Mouse (Mus musculus) embryonic facial prominence, embryonic 11.5 days (tissue): Measurements from ENCODE around the gene Mylk. TPM values are rescaled to one million over a fixed set of nuclear protein-coding genes. Genes with fewer than 3 reads are reported as not detected.
A peak's percentile ranks its signal among the peaks of the same experiment; 100 is the strongest.
"Not testable (repeated sequence)": the region's sequence is repeated elsewhere in the genome, so short reads cannot be mapped to it uniquely, and the experiment has no call there.

Experiments
- ATAC-seq: fragments of 200-750 bp; cut with Nextera tagmentation; replicated peaks from 2 replicates; pipeline ENCODE4 v1.8.0; 2017; ENCODE audit warnings: low read depth; ENCODE audit not compliant: insufficient number of reproducible peaks, low FRiP score, low TSS enrichment
- DNase-seq: peaks from one replicate; pipeline ENCODE4 v3.0.0-alpha.2; 2015; ENCODE audit warnings: low spot score
- H3K27ac ChIP-seq: fragments of 300-500 bp; sonication (generic); replicated peaks from 2 replicates; pipeline ENCODE4 v1.5.1; 2014; ENCODE audit warnings: mild to moderate bottlenecking, low read depth, low read length, control low read depth
- H3K27me3 ChIP-seq: fragments of 300-500 bp; sonication (generic); 2 replicates; pipeline ENCODE4 v1.6.1; 2014; ENCODE audit warnings: mild to moderate bottlenecking, low read length, moderate library complexity, mixed read lengths; ENCODE audit not compliant: control insufficient read depth, insufficient read depth
- H3K36me3 ChIP-seq: fragments of 300-500 bp; sonication (generic); replicated peaks from 2 replicates; pipeline ENCODE4 v1.6.1; 2014; ENCODE audit warnings: low read depth, mild to moderate bottlenecking, low read length, moderate library complexity, mixed read lengths; ENCODE audit not compliant: control insufficient read depth, insufficient read depth
- H3K4me1 ChIP-seq: fragments of 300-500 bp; sonication (generic); 2 replicates; pipeline ENCODE4 v1.6.1; 2014; ENCODE audit warnings: low read length, mixed read lengths; ENCODE audit not compliant: control insufficient read depth, insufficient read depth
- H3K4me2 ChIP-seq: fragments of 300-500 bp; sonication (generic); 2 replicates; pipeline ENCODE4 v1.6.1; 2014; ENCODE audit warnings: low read depth, mild to moderate bottlenecking, control low read depth, low read length, moderate library complexity
- H3K4me3 ChIP-seq: fragments of 300-500 bp; sonication (generic); 2 replicates; pipeline ENCODE4 v1.5.1; 2014; ENCODE audit warnings: low read depth, low read length, control low read depth
- H3K9ac ChIP-seq: fragments of 300-500 bp; sonication (generic); replicated peaks from 2 replicates; pipeline ENCODE4 v1.6.1; 2014; ENCODE audit warnings: mild to moderate bottlenecking, control low read depth, low read length
- H3K9me3 ChIP-seq: fragments of 300-500 bp; sonication (generic); replicated peaks from 2 replicates; pipeline ENCODE4 v1.6.1; 2016; ENCODE audit warnings: mild to moderate bottlenecking, low read length, inconsistent platforms, mixed read lengths; ENCODE audit not compliant: control insufficient read depth
- WGBS: fragments of 180-500 bp; shearing (Covaris S2); extraction: QIAGEN DNeasy Blood & Tissue Kit; methylation state at CpG from one replicate; pipeline ENCODE4 v1.1.7; 2014; 5-methylcytosine and 5-hydroxymethylcytosine counted together
- polyA plus RNA-seq: library from polyadenylated mRNA; unstranded; fragments of >200 nt; fragmentation: Nextera tagmentation; extraction: Ambion mirVana; gene quantifications from 2 replicates; pipeline ENCODE4 v1.2.1, GENCODE M21; 2014

Mylk gene
- polyA plus RNA-seq, result 5.8 and 7.0 TPM in 2 replicates

DNA sequence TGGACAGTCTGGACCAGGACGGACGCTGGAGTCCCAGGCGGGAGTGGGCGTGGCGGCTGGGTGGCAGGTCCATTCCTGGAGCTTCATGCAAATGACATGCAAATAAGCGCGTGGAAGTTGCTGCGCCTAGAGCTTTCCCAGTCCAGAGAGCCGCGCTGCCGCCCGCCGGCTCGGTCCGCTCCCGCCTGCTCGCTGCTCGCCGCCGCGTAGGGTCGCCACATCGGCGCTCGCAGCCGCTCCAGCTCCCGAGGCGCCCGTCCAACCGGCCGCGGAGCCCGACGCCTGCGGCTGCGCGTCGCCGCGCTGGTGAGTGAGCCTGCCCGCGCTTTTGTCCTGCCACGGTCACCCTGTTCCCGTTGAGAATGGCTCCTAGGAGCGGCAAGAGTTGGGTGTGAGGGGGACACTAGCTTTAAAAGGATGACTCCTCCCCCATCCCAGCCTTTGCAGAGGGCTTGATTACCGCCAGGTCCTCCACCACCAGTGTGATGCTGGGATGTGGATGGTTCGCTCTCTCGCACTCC, at the start of gene Mylk:
Gene Mylk (plus strand): TSS at position 146 of the 521 bp plus-strand sequence.
- no peaks in the 10 kb centered on the region for H3K4me1 ChIP-seq
- no peaks in the 10 kb centered on the region for H3K36me3 ChIP-seq
- no peaks in the 10 kb centered on the region for H3K27me3 ChIP-seq
- ATAC-seq (peak; percentile 89), DNase-seq (peak; percentile 92)
- H3K9ac ChIP-seq, result peak within 1 kb of the TSS; percentile 46
- WGBS, result under 1% methylated on average over 48 of the region's 48 CpGs
- H3K4me3 ChIP-seq, result peak within 1 kb of the TSS; percentile 32
- no peak within 1 kb of the TSS for H3K27ac ChIP-seq
- H3K9me3 ChIP-seq, result no peaks in the 10 kb centered on the region
- peak within 1 kb of the TSS; percentile 60 for H3K4me2 ChIP-seq

DNA sequence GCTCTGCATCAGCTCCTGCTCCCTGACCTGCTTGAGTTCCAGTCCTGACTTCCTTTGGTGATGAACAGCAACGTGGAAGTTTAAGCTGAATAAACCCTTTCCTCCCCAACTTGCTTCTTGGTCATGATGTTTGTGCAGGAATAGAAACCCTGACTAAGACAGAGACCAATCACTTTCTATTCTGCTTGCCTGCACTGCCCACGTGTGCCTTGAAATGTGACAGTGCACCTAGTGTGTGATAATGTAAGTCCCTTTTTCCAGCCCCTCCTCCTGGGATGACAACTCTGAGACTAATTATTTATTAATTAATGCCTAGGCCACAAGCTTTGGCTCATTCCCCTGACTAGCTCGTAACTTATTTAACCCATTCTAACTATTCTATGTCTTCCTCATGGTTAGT, 46.3 kb upstream of the Mylk start:
- not testable (repeated sequence) for H3K4me3 ChIP-seq, H3K4me2 ChIP-seq, H3K27me3 ChIP-seq, H3K9me3 ChIP-seq, H3K27ac ChIP-seq, H3K9ac ChIP-seq, DNase-seq, H3K4me1 ChIP-seq, H3K36me3 ChIP-seq, ATAC-seq
- WGBS, result 69% methylated on average over 3 of the region's 3 CpGs

DNA sequence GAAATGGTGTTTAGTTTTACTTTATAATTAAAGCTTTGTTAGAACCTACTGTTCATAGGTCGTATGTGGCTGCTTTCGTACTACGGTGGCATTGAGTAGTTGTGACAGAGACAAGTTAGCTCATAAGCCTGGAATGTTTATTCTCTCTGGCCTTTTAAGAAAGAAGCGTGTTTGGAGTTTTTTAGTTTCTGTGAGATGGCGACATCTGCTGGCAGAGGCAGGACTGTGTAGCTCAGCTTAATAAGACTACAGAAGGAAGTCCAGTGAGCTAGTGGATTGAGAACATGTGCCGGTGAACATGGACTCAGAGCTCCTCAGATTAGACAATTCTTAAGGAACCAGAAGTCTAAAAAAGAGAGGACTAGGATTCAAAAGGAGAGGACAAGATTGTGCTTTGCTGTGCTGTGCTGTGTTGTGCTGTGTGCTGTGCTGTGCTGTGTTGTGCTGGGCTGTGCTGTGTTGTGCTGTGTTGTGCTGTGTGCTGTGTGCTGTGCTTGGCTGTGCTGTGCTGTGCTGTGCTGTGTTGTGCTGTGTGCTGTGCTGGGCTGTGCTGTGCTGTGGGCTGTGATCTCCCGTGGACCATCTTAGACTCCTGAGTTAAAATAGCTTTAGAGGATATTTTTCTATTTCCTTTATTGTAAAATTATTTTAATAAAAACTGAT, 44.7 kb upstream of the Mylk start:
- Histone ChIP-seq H3K36me3 (no peaks in the 10 kb centered on the region), H3K9me3 (no peaks in the 10 kb centered on the region), H3K4me2 (no peak overlapping the region), H3K4me3 (no peak overlapping the region), H3K27me3 (no peaks in the 10 kb centered on the region), H3K4me1 (no peaks in the 10 kb centered on the region), H3K9ac (no peak overlapping the region), H3K27ac (no peak overlapping the region)
- WGBS, result 23% methylated on average over 7 of the region's 7 CpGs
- DNase-seq (peak; percentile 89), ATAC-seq (peak; percentile 52; the same call in 1 of the 2 replicates)

DNA sequence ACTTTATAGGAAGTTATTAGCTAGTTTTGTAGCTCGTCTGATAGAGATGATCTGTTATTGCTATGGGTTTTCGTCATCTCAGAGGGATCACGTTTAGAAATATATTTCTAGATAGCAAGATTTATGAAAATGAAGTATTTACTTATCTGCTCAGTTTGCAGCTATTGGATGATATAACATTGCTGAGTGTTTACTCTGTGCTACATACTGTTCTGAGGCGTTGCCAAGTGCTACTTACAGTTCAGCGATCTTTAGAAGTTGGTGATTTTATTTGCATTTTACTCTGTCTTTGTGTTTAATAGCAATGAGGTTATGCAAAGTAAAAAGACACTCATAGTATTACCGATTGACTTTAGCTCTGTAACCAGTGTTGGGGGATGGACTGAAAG, 44.2 kb upstream of the Mylk start:
- no peaks in the 10 kb centered on the region for H3K9me3 ChIP-seq
- no peak overlapping the region for H3K4me3 ChIP-seq
- no peaks in the 10 kb centered on the region for H3K27me3 ChIP-seq
- H3K36me3 ChIP-seq, result peaks cover 2% of the 10 kb centered on the region; the same call in 1 of the 2 replicates
- H3K4me1 ChIP-seq, result no peaks in the 10 kb centered on the region
- ATAC-seq (no peak), DNase-seq (no peak)
- H3K9ac ChIP-seq, result no peak overlapping the region
- 88% methylated on average over 6 of the region's 6 CpGs for WGBS
- no peak overlapping the region for H3K27ac ChIP-seq
- H3K4me2 ChIP-seq, result no peak overlapping the region

GRCm38 (mm10) chr16:34706019-34706418, 39.0 kb upstream of the Mylk start:
- Histone ChIP-seq H3K9ac (no peak overlapping the region), H3K4me3 (no peak overlapping the region), H3K27me3 (no peaks in the 10 kb centered on the region), H3K4me1 (no peaks in the 10 kb centered on the region), H3K9me3 (no peaks in the 10 kb centered on the region), H3K36me3 (peaks cover 2% of the 10 kb centered on the region), H3K4me2 (no peak overlapping the region), H3K27ac (no peak overlapping the region)
- WGBS, result 88% methylated on average over 2 of the region's 2 CpGs
- ATAC-seq (no peak), DNase-seq (no peak)

- peaks cover 2% of the 10 kb centered on the region for H3K36me3 ChIP-seq
- H3K27me3 ChIP-seq, result no peaks in the 10 kb centered on the region
- no peak overlapping the region for H3K27ac ChIP-seq
- WGBS, result 89% methylated on average over 7 of the region's 7 CpGs
- ATAC-seq (no peak), DNase-seq (no peak)
- no peak overlapping the region for H3K9ac ChIP-seq
- H3K9me3 ChIP-seq, result no peaks in the 10 kb centered on the region
- no peak overlapping the region for H3K4me2 ChIP-seq
- H3K4me3 ChIP-seq, result no peak overlapping the region
- H3K4me1 ChIP-seq, result no peaks in the 10 kb centered on the region
These were observed 38.5 kb upstream of the Mylk start for GRCm38 (mm10) chr16:34706487-34706946.

DNA sequence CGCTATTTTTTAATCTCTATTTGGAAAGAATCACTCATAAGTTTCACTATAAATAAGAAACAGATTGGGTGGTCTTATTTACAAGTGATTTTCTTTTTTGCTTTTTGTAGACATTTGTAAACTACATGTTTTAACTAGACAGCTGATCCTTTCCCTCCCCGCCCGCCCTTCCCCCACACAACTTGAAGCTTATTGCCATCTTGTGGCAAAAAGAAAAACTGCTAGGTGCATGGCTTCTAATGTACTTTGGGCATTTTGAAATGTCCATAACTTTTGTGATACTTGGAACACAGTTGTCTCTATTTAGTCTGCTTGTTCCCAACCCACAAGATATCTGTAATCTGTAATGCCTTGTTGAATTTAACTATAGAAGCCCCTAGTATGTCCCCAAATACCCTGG, 33.5 kb upstream of the Mylk start:
- Histone ChIP-seq H3K9ac (no peak overlapping the region), H3K4me3 (no peak overlapping the region), H3K9me3 (no peaks in the 10 kb centered on the region), H3K27ac (no peak overlapping the region), H3K36me3 (no peaks in the 10 kb centered on the region; the same call in 1 of the 2 replicates), H3K4me1 (no peaks in the 10 kb centered on the region), H3K27me3 (no peaks in the 10 kb centered on the region), H3K4me2 (no peak overlapping the region)
- no peak for ATAC-seq
- WGBS, result 80% methylated on average over 3 of the region's 3 CpGs
- DNase-seq, result peak; percentile 48

- Histone ChIP-seq H3K36me3 (no peaks in the 10 kb centered on the region; the same call in none of the 2 replicates), H3K4me1 (no peaks in the 10 kb centered on the region)
These were observed 19.9 kb upstream of the Mylk start for GRCm38 (mm10) chr16:34725156-34725555.

More at GRCm38 (mm10) chr16:34725156-34725555, 19.9 kb upstream of the Mylk start:
- DNase-seq (no peak), ATAC-seq (no peak)
- no peaks in the 10 kb centered on the region for H3K9me3 ChIP-seq
- no peak overlapping the region for H3K4me3 ChIP-seq
- H3K9ac ChIP-seq, result no peak overlapping the region
- H3K4me2 ChIP-seq, result no peak overlapping the region
- H3K27me3 ChIP-seq, result no peaks in the 10 kb centered on the region
- H3K27ac ChIP-seq, result no peak overlapping the region
- WGBS, result 94% methylated on average over 3 of the region's 3 CpGs
